Mouse (Mus musculus) gonadal fat pad, adult 2 months (tissue): ENCODE measurements around the gene Snrpg. TPM values are rescaled to one million over a fixed set of nuclear protein-coding genes. Genes with fewer than 3 reads are reported as not detected.
"Not testable (repeated sequence)": the region's sequence is repeated elsewhere in the genome, so short reads cannot be mapped to it uniquely, and the experiment has no call there.

ENCODE experiments used
- DNase-seq: peaks from one replicate; pipeline ENCODE4 v3.0.0-alpha.2; 2012; ENCODE audit warnings: low read depth
- polyA plus RNA-seq: library from polyadenylated mRNA; depleted of rRNA; stranded (reverse); fragments of >200 nt; gene quantifications from 2 replicates; pipeline ENCODE4 v1.2.3, GENCODE M21; 2012; rRNA removed

The Snrpg gene
- 34.6 and 35.7 TPM in 2 replicates for polyA plus RNA-seq

DNA sequence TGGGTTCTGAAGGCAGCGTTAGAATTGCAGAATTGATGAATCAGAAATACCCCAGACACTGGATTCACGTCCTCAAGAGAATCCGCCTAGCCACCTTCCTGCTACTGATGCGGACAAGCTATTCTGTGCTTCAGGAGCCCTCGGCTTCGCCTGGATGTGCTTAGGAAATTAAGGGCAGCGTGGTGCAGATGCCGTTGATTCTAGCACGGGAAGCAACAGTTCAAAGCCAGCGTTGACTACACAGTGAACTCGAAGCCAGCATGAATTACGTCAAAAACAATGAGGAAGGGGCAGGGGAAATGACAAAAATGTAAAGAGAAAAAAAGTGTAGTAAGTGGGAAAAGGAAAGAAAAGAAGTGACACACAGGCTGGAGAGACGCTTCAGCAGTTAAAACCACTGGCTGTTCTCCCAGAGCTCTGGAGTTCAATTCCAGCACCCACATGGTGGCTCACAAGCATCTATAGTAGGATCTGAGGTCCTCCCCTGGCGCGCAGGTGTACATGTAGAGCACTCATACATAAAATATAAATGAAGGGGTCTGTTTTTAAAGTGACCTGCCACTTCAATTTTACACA lies at the start of gene Snrpg:
Gene Snrpg (plus strand): TSS at position 541 of the 576 bp plus-strand sequence.
- DNase-seq: no peak

DNA sequence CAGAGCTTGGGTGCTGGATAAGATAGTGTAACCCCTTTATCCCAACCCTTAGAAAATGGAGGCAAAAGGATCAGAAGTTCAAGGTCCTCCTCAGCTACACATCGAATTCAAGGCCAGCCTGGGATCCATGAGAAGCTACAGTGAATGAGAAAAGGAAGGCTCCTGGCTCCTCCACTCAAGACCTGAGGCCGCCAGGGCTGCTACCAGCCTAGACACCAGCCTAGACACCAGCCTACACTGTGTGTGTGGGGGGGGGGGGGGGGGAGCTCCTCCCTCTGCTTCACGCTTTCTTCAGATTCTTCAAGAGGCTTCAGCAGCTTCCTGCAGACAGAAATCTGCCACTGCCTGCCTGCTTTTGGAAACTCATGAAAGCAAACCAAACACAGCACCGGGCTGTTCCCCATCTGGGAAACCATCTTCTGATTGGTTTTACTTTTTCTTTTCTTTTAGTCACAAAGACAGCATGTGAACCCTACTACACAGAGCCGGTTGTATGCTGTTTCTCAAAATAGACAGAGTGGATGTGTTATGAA lies 49.0 kb upstream of the Snrpg start:
- no peak for DNase-seq

DNA sequence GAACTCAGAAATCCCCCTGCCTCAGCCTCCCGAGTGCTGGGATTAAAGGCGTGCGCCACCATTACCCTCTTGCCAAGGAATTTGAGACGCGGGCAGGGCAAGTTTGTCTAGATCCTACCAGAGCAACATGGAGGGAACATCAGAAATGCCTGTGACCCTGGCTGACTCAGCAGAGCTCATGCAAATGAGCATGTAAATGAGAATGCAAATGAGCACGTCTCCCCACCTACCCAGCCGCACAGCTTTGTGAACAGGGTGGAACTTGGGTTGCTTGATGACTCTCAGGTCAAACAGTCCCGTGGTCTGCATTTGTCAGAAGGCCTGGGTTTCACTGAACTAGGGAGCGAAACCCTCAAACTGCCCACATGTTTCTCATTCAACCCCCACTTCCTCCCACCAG lies 48.1 kb upstream of the Snrpg start:
- no peak for DNase-seq

DNA sequence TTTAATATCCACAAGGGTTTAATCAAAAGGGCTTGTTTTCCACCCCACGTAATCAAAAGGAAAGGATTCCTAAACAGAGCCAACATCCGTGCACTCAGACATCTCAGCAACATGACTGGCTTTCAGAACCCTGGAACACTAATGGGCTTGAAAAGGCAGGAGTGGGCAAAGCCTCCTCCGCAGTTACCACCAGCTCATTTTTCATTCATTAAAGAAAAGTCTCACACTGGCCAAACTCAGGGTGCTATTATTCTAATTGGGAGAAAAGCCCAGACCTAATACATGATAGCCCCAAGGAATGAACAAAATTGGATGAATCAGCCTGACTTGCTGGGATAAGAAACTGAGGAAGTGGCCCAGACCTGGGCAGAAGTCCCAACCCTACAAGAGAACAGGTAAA lies 46.7 kb upstream of the Snrpg start:
- DNase-seq: peak; percentile 51

DNA sequence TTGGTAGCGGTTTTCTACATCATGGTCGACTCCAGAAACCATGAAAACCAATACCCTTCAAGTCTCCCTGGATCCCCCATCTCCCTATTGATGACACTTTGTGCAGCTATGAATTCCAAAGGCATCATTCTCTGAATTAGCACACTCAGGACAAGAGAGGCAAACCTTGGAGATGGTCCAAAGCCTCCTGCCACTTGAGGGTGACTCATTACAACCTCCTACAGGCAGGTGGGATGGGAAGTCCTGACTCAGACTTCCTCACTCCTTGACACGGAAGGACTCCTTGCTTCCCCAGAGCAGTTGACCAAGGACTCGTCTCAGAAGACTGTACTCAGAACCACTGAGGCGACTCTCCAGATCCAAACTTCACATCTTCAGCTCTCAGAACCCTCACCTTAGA lies 45.5 kb upstream of the Snrpg start:
- peak; percentile 22 for DNase-seq

DNA sequence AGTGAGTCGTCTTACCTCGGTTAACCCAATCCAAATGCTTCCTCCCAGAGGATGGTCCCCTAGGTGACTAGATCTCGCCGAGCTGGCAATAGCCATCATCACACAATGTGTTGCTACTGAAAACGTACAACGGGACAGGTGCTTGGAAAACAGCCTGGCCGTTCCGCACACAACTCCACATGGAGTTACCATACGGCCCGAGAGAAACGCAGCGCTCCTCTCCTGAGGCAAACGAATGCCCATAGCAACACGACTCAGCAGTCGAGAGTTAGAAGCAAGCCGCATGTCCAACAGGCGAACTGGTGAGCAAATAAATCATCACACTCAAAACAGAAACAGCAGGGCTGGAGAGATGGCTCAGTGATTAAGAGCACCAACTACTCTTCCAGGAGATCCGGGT lies 44.2 kb upstream of the Snrpg start:
- no peak for DNase-seq

DNA sequence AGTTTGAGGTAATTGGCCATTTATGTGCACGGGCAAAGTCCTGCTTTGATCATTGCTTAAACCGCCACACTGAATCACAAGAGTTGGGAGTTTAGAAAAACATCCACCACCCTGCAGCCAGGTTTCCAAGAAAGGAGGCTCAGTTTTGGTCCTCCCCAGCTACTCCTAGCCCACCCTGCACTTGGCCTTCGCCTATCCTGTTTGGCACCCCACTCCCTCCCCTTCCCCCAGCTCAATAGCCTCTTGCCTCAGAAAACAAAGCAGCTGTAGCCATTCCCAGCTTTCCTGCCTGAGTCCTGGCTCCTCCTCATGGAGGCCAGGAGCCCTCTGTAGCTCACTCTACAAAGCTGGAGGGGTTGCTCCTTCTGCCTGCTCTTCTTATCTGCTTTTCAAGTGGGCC lies 42.7 kb upstream of the Snrpg start:
- DNase-seq: no peak

DNA sequence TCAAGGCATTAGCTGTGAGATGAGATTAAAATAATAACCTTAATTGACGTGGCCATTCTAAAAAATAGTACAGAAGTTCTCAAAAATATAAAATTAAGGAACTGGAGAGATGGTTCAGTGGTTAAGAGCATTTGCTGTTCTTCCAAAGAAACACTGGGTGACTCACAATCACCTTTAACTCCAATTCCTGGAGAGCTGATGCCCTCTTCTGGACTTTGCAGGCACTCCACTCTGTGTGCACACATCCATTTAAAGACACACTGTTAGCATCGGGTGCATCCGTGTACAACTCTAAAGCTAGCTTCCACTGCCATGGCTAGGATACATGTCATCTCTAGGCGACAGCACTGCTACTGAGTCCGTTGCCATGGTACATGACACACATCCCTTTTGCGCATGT lies 41.2 kb upstream of the Snrpg start:
- DNase-seq: no peak

DNA sequence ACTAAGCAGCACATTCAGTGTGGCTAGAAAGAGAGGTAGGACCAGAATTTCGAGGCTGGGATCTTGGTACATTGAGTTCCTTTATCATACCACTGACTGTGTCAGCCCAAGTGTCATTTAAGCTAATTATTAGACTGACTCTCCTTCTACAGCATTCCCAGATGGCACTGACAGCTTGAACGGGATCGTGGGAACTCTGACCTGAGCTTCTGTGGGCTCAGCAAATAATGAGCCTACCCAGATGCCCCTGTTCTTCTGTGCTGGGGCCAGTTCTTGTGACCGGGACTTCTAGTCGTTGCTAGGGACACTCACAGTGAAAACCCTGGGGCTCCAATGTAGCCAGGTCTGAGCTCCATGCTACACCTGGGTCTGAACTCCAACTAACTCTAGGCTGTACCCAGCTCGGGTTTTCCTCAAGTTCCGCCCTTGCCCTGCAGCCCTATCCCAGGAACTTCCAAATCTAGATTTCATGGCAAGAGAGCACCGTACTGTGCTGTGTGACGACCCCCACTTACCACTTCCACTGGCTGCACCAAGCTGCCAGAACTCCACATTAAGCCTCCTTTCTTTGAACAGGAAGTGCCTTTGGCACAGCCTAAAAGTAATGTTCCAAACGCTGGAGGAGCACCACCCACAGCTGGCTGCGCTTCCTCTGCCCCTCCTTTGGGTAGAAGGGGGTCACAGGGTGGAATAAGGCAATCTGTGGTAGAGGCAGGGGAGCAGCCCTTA lies 35.8 kb upstream of the Snrpg start:
- no peak for DNase-seq

DNA sequence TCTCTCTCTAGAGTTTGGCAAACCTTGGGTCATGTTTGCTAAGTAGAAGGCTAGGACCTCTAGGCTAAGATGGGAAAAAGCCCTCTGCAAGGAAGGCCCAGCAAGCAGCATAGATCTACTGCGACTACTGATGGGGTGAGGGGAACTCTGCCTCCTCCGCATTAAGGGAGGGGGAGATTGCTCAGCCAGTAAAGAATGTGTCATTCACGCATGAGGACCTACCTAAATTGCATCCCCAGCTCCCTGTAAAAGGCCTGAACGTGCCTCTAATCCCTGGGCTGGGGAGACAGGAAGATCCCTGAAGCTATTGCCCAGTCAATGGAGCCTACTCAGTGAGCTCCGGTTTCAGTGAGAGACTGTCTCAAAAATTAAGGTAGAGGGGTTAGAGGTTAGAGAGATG lies 35.2 kb upstream of the Snrpg start:
- no peak for DNase-seq

DNA sequence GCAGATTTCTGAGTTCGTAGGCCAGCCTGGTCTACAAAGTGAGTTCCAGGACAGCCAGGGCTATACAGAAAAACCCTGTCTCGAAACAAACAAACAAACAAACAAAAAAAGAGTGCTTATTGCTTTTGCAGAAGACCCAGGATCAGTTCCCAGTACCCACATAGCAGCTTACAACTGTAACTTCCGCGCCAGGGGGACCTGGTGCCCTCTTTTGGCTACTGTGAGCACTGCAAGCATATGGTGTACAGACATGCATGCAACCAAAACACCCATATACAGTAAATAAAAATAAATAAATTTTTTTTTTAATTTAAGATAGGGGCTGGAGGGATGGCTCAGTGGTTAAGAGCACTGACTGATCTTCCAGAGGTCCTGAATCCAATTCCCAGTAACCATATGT lies 34.8 kb upstream of the Snrpg start:
- DNase-seq: not testable (repeated sequence)

DNA sequence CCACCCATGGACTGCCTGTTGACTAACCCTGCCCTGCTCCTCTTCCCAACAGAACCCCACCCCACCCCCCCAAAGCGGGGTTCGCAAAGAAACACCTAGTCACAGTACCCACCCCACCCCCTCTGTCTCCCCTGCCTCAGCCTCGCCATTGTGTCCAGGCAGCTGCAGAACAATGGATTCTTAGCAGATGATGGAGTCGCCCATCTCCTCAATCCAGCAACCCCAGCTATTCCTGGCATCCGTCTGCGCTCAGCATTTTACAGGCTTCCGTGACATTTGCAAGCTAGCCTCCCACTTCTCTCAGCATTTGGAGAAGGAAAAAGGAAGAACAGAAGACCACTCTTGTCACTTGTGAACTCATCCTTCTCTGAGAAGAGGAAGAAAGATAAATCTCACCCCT lies 27.4 kb upstream of the Snrpg start:
- DNase-seq: no peak

DNA sequence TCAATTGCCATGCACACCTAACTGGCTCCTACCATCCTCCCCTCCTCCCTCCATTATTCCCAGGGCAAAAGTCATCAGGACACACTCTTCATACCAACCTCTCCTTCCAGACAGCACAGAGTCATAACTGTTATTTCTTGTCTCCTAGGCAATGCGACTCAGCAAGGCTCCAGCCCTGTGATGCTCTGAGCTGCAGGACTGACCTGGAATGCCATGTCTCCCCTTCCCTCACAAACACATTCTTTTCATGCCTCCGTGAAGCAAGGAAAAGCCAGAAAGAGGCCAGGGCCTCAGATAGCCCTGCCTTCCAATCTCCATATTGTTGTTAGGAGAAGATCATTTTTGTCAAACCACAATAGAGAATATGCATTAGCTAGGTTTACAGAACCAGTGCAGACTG lies 25.0 kb upstream of the Snrpg start:
- DNase-seq: no peak

DNA sequence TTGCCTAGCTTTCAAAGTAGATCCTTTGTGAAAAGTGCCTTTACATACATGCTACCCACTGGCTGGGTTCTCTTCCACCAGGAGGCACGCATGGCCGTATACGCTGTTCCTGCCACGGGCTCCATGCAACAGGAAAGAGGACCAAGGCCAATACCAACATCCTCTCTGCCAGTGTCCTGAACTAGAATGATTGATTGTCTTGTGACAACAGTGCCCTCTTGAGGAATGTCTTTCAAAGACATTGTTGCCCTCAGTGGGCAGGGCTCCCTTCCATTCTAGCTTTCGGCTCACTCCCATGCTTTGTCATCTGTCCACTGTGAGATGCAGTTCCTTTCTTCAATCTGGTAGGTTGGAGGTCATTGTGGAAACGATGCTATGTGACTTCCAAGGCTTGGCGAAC lies 21.8 kb upstream of the Snrpg start:
- DNase-seq: peak; percentile 49

DNA sequence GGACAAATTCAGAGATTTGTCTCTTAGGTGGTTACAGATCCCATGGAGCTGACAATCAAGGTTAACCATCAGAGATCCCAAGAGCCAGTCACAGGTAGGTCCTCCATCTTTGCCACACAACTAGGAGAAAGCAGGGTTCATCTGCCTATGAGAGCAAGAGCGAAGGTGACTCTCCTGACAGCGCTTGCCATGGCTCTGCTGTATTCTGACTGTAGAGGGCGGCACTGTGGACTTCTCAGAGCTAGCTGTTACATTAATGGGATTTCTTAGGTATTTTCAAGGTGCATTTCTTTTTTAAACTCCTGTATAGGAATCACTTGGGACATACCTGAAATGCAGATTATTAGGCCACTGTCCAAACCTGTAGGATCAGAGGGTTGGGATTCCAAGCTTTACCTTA lies 16.2 kb upstream of the Snrpg start:
- DNase-seq: no peak

DNA sequence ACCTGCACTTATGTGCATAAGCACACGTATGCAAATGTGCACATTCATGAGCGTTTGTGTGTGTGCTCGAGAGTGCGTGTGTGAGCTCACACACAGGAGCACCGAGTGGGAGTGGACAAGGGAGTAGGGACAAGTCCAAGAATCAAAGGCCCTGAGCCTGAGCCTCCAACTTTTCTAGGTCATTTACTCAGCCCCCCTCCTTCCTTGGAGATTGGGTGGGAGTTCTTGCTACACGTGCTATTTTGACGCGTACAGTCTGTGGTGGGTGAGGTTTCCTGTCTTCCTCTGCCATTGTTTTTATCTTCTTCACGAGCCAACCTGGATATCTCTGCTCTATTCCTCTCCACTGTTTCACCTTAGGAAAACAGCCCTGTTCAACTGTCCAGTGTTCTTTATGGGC lies 14.1 kb upstream of the Snrpg start:
- no peak for DNase-seq

DNA sequence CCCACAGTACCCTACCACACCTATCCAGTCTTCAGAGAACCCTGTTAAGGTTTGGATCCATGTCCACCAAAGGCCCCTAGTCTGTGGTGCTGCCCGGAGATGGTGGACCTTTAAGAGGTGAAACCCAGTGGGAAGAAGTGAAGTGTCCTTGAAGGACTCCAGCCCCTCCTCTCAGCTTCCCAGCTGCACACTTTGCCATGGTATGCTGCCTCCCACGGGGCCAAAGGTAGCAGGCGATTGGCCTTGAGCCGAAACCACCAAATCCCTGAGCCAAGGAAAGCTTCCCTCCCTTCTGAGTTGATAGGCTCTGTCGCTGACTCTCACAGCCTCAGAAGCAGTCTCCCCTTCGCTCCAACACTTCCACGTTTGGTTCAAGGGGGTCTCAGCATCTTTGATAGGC lies 10.4 kb upstream of the Snrpg start:
- no peak for DNase-seq

DNA sequence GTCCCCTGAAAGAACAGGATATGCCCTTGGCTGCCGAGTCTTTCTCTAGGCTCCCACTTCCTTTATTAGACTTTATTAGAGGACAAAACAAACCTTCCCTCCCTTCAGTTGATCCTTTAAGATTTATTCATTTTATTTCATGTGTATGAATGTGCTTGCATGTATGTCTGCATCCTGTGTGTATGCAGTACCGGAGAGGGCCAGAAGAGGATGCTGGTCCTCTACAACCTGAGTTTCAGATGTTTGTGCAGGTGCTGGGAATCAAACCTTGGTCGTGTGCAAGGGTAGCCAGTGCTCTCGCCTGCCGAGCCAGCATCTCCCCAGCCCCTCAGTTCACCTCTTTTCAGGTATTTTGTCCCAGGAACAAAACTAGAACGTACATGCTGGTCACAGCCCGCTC lies 9.7 kb upstream of the Snrpg start:
- DNase-seq: no peak

DNA sequence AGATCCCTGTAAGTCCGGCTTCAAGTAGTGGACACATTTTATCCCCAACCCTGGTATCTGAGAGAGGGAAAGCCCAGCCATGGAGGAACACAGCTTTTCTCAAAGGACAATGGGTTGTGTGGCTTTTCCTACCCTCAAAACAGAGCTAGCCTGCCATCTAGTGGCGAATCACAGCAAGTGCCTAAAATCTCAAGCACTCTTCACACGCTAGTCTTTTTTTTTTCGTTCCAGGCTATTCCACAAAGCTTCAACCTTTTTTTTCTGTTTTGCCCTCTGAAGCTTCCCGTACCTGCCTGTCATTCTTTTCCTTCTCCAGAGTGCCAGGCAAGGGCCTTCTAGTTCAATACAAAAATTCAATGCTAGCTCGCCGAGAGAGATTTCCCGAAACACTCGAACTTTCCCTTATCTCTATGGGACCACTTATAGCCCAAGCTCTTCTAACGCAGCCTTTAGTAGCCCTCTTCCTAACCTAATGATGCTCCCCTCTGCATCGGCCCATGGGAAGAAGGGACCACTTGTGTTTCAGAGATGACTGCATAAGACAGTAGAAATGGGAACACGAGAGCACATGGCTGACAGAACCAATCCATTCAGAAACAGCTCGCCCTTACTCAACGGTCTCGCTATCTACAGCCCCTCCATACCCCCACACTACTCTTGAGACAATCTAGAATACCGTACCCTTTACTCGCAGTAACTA lies 6.5 kb upstream of the Snrpg start:
- no peak for DNase-seq

DNA sequence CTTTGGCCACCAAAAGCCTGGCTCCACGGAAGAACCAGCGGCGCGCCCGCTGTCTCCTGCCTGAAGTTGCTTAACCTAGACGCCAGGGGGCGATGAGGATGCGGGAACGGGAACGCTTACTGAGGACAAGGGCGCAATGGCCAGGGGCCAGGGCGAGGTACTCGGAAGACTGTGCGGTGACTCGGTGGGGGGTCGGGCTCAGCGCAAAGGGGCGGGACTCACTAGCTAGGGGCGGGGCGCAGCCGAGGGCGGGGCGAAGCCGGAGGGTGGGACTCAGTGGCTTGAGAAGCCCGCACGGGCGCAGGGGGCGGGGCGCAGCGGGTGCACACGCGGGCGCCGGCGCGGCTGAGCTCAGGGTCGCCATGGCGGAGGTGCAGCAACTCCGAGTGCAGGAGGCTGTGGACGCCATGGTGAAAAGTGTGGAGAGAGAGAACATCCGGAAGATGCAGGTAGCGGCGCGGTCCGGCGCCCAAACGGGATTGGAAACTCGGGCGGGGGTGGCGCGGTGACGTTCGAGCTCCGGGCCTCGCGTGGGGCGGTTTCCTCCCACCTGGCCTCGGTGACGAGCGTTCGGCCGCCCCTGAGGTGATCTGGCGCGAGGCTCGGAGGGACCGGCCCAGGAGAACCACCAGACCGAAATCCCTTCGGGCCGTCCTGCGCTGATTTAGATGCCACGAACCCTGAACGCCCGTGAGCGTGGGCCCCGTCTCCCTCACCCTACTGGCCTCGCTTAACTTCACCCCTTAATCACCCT lies 5.6 kb upstream of the Snrpg start, which contains the start of gene Fam136a:
Gene Fam136a (plus strand): TSS at position 276 of the 754 bp plus-strand sequence.
- no peak for DNase-seq

DNA sequence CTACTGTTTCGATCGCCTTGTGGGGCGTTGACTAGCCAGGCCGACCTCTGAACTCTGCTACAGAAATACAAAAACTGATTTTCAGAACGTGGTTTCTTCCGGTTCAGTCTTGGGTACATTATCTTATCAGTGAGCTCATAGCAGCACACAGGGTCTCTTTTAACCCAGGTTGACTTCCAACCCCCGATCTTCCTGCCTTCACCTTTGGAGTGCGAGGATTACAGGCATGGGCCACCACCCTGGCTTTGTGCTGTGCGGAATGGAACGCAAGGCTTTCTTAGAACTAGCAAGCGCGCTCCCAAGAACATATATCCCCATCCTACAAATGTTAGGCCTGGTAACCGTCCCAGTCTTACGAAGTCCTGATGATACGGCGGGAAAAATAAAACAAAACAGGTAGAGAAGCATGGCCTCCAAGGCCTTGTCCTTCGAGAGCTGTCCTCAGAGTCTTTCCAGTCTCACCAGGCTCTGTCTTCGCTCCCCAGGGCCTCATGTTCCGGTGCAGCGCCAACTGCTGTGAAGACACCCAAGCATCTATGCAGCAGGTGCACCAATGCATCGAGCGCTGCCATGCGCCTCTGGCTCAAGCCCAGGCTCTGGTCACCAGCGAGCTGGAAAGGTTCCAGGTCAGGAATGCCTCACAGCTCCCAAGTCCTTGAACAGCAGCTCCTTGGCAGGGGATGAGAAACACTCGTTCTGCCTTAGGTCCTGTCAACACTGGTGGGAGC lies 4.8 kb upstream of the Snrpg start:
- DNase-seq: no peak

DNA sequence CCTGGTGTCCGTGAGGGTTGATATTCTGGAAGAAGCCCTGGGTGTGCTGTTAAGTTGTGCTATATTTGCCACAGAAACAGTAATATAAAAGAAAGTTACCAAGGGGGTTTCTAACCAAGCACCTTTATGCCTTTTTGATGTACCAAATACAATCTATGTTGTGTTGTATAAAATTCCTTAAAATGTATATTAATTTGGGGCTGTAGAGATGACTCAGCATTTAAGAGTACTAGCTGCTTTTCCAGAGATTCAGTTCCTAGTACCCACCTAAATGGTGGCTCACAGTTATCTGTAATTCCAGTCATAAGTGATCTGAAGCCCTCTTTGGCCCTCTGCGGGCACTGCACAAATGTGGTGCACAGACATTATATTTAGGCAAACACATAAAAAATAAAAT lies 4.3 kb upstream of the Snrpg start:
- DNase-seq: no peak
